Mouse (Mus musculus): Measurements from ENCODE around the gene Kcne3.

The Kcne3 gene

DNA sequence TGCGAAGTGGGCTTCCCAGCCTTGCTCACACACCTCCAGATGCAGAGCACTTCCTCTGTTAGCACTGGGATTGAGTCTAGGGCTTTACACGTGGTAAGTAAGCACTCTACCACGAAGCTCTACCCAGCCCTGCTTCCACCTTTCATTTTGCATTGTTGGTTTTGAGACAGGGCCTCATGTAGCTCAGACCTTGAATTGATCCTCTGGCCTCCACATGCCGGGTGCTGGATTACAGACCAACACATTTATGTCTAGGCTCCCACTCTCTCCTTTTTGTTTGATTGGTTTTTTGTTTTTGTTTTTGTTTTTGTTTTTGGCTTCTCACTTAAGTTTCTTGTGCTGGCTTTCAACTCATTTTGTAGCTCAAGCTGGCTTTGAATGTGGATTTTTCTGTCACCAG lies 5.5 kb upstream of the Kcne3 start:
- H3K4me3 ChIP-seq (replicated peaks; ENCODE audit: low read length): no peak overlapping the region
- no peaks in the 10 kb centered on the region for H3K36me3 ChIP-seq (ENCODE audit: insufficient read depth, low read length)
- H3K4me1 ChIP-seq (replicated peaks; ENCODE audit: low read depth, low read length): no peaks in the 10 kb centered on the region
- H3K9me3 ChIP-seq (ENCODE audit: low read length): no peaks in the 10 kb centered on the region
- TF ChIP-seq CTCF (conservative IDR thresholded peaks at IDR 0.05; ENCODE audit: low read length) (no peak), NANOG (IDR thresholded peaks at IDR 0.05; ENCODE audit: borderline replicate concordance, low read length) (no peak), POU5F1 (IDR thresholded peaks at IDR 0.05; ENCODE audit: borderline replicate concordance, low read length) (no peak)
- peaks cover 16% of the 10 kb centered on the region for H3K27me3 ChIP-seq (ENCODE audit: insufficient read depth, low read length)

GRCm38 (mm10) chr7:100178016-100178890 lies 2.0 kb downstream of the Kcne3 start:
- Histone ChIP-seq H3K36me3 (ENCODE audit: insufficient read depth, low read length) (no peaks in the 10 kb centered on the region), H3K4me1 (replicated peaks; ENCODE audit: low read depth, low read length) (peaks cover 18% of the 10 kb centered on the region), H3K27me3 (ENCODE audit: insufficient read depth, low read length) (peaks cover 81% of the 10 kb centered on the region), H3K4me3 (replicated peaks; ENCODE audit: low read length) (peak overlapping the region; percentile 68), H3K9me3 (ENCODE audit: low read length) (no peaks in the 10 kb centered on the region)
- TF ChIP-seq CTCF (conservative IDR thresholded peaks at IDR 0.05; ENCODE audit: low read length): no peak
- no peak for TF ChIP-seq POU5F1 (IDR thresholded peaks at IDR 0.05; ENCODE audit: borderline replicate concordance, low read length)
- TF ChIP-seq NANOG (IDR thresholded peaks at IDR 0.05; ENCODE audit: borderline replicate concordance, low read length): no peak

DNA sequence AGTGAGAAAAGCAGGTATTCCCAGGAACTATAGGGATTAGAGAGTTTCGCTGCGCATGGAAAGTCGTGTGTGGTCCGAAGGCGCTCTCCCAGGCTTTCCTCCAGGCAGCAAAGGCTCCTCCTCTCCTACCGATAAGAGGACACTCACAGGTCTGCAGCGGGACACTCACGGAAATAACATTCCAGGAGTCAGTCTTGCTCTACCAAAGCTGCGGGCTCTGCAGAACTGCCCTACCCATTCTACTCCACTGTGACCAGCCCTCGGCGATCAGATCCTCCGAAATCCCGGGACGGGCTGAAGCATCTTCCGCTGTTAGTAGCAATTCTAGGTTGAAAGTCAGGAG lies 2.6 kb downstream of the Kcne3 start:
- H3K36me3 ChIP-seq (ENCODE audit: insufficient read depth, low read length): no peaks in the 10 kb centered on the region
- no peak for TF ChIP-seq NANOG (IDR thresholded peaks at IDR 0.05; ENCODE audit: borderline replicate concordance, low read length)
- H3K9me3 ChIP-seq (ENCODE audit: low read length): no peaks in the 10 kb centered on the region
- peak overlapping the region; percentile 68 for H3K4me3 ChIP-seq (replicated peaks; ENCODE audit: low read length)
- peaks cover 18% of the 10 kb centered on the region for H3K4me1 ChIP-seq (replicated peaks; ENCODE audit: low read depth, low read length)
- H3K27me3 ChIP-seq (ENCODE audit: insufficient read depth, low read length): peaks cover 81% of the 10 kb centered on the region

GRCm38 (mm10) chr7:100179394-100179793 lies 3.1 kb downstream of the Kcne3 start:
- Histone ChIP-seq H3K4me3 (replicated peaks; ENCODE audit: low read length) (no peak overlapping the region), H3K9me3 (ENCODE audit: low read length) (no peaks in the 10 kb centered on the region), H3K27me3 (ENCODE audit: insufficient read depth, low read length) (peaks cover 81% of the 10 kb centered on the region), H3K4me1 (replicated peaks; ENCODE audit: low read depth, low read length) (peaks cover 18% of the 10 kb centered on the region), H3K36me3 (ENCODE audit: insufficient read depth, low read length) (no peaks in the 10 kb centered on the region)
- TF ChIP-seq POU5F1 (IDR thresholded peaks at IDR 0.05; ENCODE audit: borderline replicate concordance, low read length) (no peak), CTCF (conservative IDR thresholded peaks at IDR 0.05; ENCODE audit: low read length) (no peak), NANOG (IDR thresholded peaks at IDR 0.05; ENCODE audit: borderline replicate concordance, low read length) (no peak)

- no peaks in the 10 kb centered on the region for H3K9me3 ChIP-seq (ENCODE audit: low read length)
- H3K4me1 ChIP-seq (replicated peaks; ENCODE audit: low read depth, low read length): peaks cover 18% of the 10 kb centered on the region
- H3K4me3 ChIP-seq (replicated peaks; ENCODE audit: low read length): no peak overlapping the region
- H3K27me3 ChIP-seq (ENCODE audit: insufficient read depth, low read length): peaks cover 77% of the 10 kb centered on the region
- no peak for TF ChIP-seq POU5F1 (IDR thresholded peaks at IDR 0.05; ENCODE audit: borderline replicate concordance, low read length)
- TF ChIP-seq NANOG (IDR thresholded peaks at IDR 0.05; ENCODE audit: borderline replicate concordance, low read length): no peak
- TF ChIP-seq CTCF (conservative IDR thresholded peaks at IDR 0.05; ENCODE audit: low read length): no peak
- H3K36me3 ChIP-seq (ENCODE audit: insufficient read depth, low read length): no peaks in the 10 kb centered on the region
Observed at GRCm38 (mm10) chr7:100179836-100180407, 3.6 kb downstream of the Kcne3 start.

GRCm38 (mm10) chr7:100181176-100181575 lies 4.9 kb downstream of the Kcne3 start:
- TF ChIP-seq NANOG (IDR thresholded peaks at IDR 0.05; ENCODE audit: borderline replicate concordance, low read length) (no peak), POU5F1 (IDR thresholded peaks at IDR 0.05; ENCODE audit: borderline replicate concordance, low read length) (no peak), CTCF (conservative IDR thresholded peaks at IDR 0.05; ENCODE audit: low read length) (no peak)
- peaks cover 66% of the 10 kb centered on the region for H3K27me3 ChIP-seq (ENCODE audit: insufficient read depth, low read length)
- peaks cover 18% of the 10 kb centered on the region for H3K4me1 ChIP-seq (replicated peaks; ENCODE audit: low read depth, low read length)
- no peak overlapping the region for H3K4me3 ChIP-seq (replicated peaks; ENCODE audit: low read length)
- H3K36me3 ChIP-seq (ENCODE audit: insufficient read depth, low read length): no peaks in the 10 kb centered on the region
- H3K9me3 ChIP-seq (ENCODE audit: low read length): no peaks in the 10 kb centered on the region

DNA sequence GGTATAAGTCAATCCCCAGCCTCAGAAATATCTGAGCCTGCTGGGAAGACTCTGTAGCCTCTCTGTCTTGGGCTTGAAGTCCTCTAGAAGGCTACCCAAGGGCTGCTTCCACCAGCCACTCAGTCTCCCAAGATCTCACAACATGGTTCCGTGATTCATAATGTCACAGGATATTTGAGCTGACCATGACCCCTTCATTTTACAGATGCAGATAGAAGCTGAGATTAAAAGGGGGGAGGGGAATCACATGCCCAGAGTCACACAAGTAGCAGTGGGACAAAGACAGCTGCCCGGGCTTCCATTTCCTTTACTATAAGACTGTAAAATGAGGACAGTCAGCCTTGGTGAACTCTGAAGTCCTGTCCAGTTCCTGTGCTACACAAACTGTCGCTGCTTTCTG lies 5.3 kb downstream of the Kcne3 start:
- Histone ChIP-seq H3K9me3 (ENCODE audit: low read length) (no peaks in the 10 kb centered on the region), H3K27me3 (ENCODE audit: insufficient read depth, low read length) (peaks cover 64% of the 10 kb centered on the region), H3K4me1 (replicated peaks; ENCODE audit: low read depth, low read length) (peaks cover 18% of the 10 kb centered on the region), H3K4me3 (replicated peaks; ENCODE audit: low read length) (no peak overlapping the region), H3K36me3 (ENCODE audit: insufficient read depth, low read length) (no peaks in the 10 kb centered on the region)
- TF ChIP-seq POU5F1 (IDR thresholded peaks at IDR 0.05; ENCODE audit: borderline replicate concordance, low read length) (no peak), CTCF (conservative IDR thresholded peaks at IDR 0.05; ENCODE audit: low read length) (no peak), NANOG (IDR thresholded peaks at IDR 0.05; ENCODE audit: borderline replicate concordance, low read length) (no peak)

DNA sequence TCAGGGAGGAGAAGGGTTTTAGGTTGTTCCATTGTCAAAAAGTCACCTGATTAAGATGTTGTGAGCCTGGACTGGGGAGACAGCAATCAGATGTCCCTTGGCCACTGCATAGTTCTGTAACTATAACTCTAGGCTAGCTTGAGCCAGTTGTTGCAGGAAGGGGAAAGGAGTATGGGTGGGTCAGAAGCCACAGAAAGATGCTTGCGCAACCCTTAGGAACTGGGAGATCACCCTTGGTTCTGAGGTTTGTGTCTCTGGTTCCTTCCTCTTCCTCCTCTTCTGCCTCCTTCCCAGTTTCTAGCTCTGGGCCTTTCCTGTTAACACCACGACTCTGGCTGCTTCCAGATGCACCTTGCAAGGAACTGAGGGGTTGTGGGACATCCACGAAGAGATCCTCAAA lies 6.1 kb downstream of the Kcne3 start:
- Histone ChIP-seq H3K4me1 (replicated peaks; ENCODE audit: low read depth, low read length) (peaks cover 18% of the 10 kb centered on the region), H3K36me3 (ENCODE audit: insufficient read depth, low read length) (no peaks in the 10 kb centered on the region), H3K9me3 (ENCODE audit: low read length) (no peaks in the 10 kb centered on the region), H3K4me3 (replicated peaks; ENCODE audit: low read length) (no peak overlapping the region), H3K27me3 (ENCODE audit: insufficient read depth, low read length) (peaks cover 60% of the 10 kb centered on the region)
- no peak for TF ChIP-seq POU5F1 (IDR thresholded peaks at IDR 0.05; ENCODE audit: borderline replicate concordance, low read length)
- no peak for TF ChIP-seq NANOG (IDR thresholded peaks at IDR 0.05; ENCODE audit: borderline replicate concordance, low read length)
- TF ChIP-seq CTCF (conservative IDR thresholded peaks at IDR 0.05; ENCODE audit: low read length): no peak

Measured in E14TG2a.4 (cell line).